Mouse (Mus musculus): ENCODE measurements at regions not wholly inside any gene's neighbourhood (a gene's known extent, or its start where the extent isn't known, plus 50 kb on each side); places are given as distances from the start of the nearest gene placed in this dataset.

- H3K27ac ChIP-seq (ENCODE audit: low read length): no peak overlapping the region
- H3K4me3 ChIP-seq (ENCODE audit: low read depth, low read length): no peak overlapping the region
- H3K9ac ChIP-seq (replicated peaks; ENCODE audit: low read depth, low read length): no peak overlapping the region
- H3K4me1 ChIP-seq (ENCODE audit: control insufficient read depth, insufficient read depth, low read length): peaks cover 5% of the 10 kb centered on the region; the same call in 1 of the 2 replicates
- H3K9me3 ChIP-seq (ENCODE audit: control insufficient read depth, low read depth, low read length): no peaks in the 10 kb centered on the region
- H3K4me2 ChIP-seq (replicated peaks; ENCODE audit: low read depth, low read length): no peak overlapping the region
- 54% methylated on average over 11 of the region's 11 CpGs for WGBS
- H3K36me3 ChIP-seq (ENCODE audit: control insufficient read depth, insufficient read depth, low read length): no peaks in the 10 kb centered on the region
- peaks cover 12% of the 10 kb centered on the region; the same call in 1 of the 2 replicates for H3K27me3 ChIP-seq (ENCODE audit: control insufficient read depth, insufficient read depth, low read length)
- no peak for ATAC-seq (ENCODE audit: insufficient number of reproducible peaks, insufficient read depth, low FRiP score, low read depth)
Observed at GRCm38 (mm10) chr14:118318524-118318923, 51.8 kb downstream of the Gm9376 start.

GRCm38 (mm10) chr14:118320101-118320500 is 53.3 kb downstream of the Gm9376 start:
- Histone ChIP-seq H3K4me2 (replicated peaks; ENCODE audit: low read depth, low read length) (no peak overlapping the region), H3K9me3 (ENCODE audit: control insufficient read depth, low read depth, low read length) (no peaks in the 10 kb centered on the region), H3K27me3 (ENCODE audit: control insufficient read depth, insufficient read depth, low read length) (peaks cover 13% of the 10 kb centered on the region; the same call in 1 of the 2 replicates), H3K9ac (replicated peaks; ENCODE audit: low read depth, low read length) (no peak overlapping the region), H3K36me3 (ENCODE audit: control insufficient read depth, insufficient read depth, low read length) (no peaks in the 10 kb centered on the region), H3K4me1 (ENCODE audit: control insufficient read depth, insufficient read depth, low read length) (peaks cover 5% of the 10 kb centered on the region; the same call in 1 of the 2 replicates), H3K4me3 (ENCODE audit: low read depth, low read length) (no peak overlapping the region), H3K27ac (ENCODE audit: low read length) (no peak overlapping the region)
- 83% methylated on average over 4 of the region's 4 CpGs for WGBS
- no peak for ATAC-seq (ENCODE audit: insufficient number of reproducible peaks, insufficient read depth, low FRiP score, low read depth)

- peaks cover 5% of the 10 kb centered on the region; the same call in 1 of the 2 replicates for H3K4me1 ChIP-seq (ENCODE audit: control insufficient read depth, insufficient read depth, low read length)
- H3K27ac ChIP-seq (ENCODE audit: low read length): no peak overlapping the region
- H3K9ac ChIP-seq (replicated peaks; ENCODE audit: low read depth, low read length): no peak overlapping the region
- no peaks in the 10 kb centered on the region for H3K36me3 ChIP-seq (ENCODE audit: control insufficient read depth, insufficient read depth, low read length)
- no peak overlapping the region for H3K4me3 ChIP-seq (ENCODE audit: low read depth, low read length)
- H3K9me3 ChIP-seq (ENCODE audit: control insufficient read depth, low read depth, low read length): no peaks in the 10 kb centered on the region
- 76% methylated on average over 3 of the region's 3 CpGs for WGBS
- no peak overlapping the region for H3K4me2 ChIP-seq (replicated peaks; ENCODE audit: low read depth, low read length)
- ATAC-seq (ENCODE audit: insufficient number of reproducible peaks, insufficient read depth, low FRiP score, low read depth): no peak
- H3K27me3 ChIP-seq (ENCODE audit: control insufficient read depth, insufficient read depth, low read length): peaks cover 13% of the 10 kb centered on the region; the same call in 1 of the 2 replicates
Observed at GRCm38 (mm10) chr14:118321083-118321482, 54.3 kb downstream of the Gm9376 start.

- WGBS: 7% methylated on average over 25 of the region's 26 CpGs
- no peaks in the 10 kb centered on the region for H3K36me3 ChIP-seq (ENCODE audit: control insufficient read depth, insufficient read depth, low read length)
- peak overlapping the region; percentile 24 for H3K4me3 ChIP-seq (ENCODE audit: low read depth, low read length)
- peaks cover 5% of the 10 kb centered on the region; the same call in 1 of the 2 replicates for H3K4me1 ChIP-seq (ENCODE audit: control insufficient read depth, insufficient read depth, low read length)
- ATAC-seq (ENCODE audit: insufficient number of reproducible peaks, insufficient read depth, low FRiP score, low read depth): no peak
- H3K27me3 ChIP-seq (ENCODE audit: control insufficient read depth, insufficient read depth, low read length): peaks cover 13% of the 10 kb centered on the region; the same call in 1 of the 2 replicates
- no peak overlapping the region for H3K27ac ChIP-seq (ENCODE audit: low read length)
- no peaks in the 10 kb centered on the region for H3K9me3 ChIP-seq (ENCODE audit: control insufficient read depth, low read depth, low read length)
- H3K4me2 ChIP-seq (replicated peaks; ENCODE audit: low read depth, low read length): peak overlapping the region; percentile 44
- H3K9ac ChIP-seq (replicated peaks; ENCODE audit: low read depth, low read length): no peak overlapping the region
Observed at GRCm38 (mm10) chr14:118322003-118322821, 55.5 kb downstream of the Gm9376 start.

- H3K4me2 ChIP-seq (replicated peaks; ENCODE audit: low read depth, low read length): peak overlapping the region; percentile 44
- WGBS: 9% methylated on average over 11 of the region's 11 CpGs
- no peaks in the 10 kb centered on the region for H3K36me3 ChIP-seq (ENCODE audit: control insufficient read depth, insufficient read depth, low read length)
- no peak overlapping the region for H3K27ac ChIP-seq (ENCODE audit: low read length)
- no peaks in the 10 kb centered on the region for H3K9me3 ChIP-seq (ENCODE audit: control insufficient read depth, low read depth, low read length)
- peak overlapping the region; percentile 24; the same call in 1 of the 2 replicates for H3K4me3 ChIP-seq (ENCODE audit: low read depth, low read length)
- no peak overlapping the region for H3K9ac ChIP-seq (replicated peaks; ENCODE audit: low read depth, low read length)
- peaks cover 5% of the 10 kb centered on the region; the same call in 1 of the 2 replicates for H3K4me1 ChIP-seq (ENCODE audit: control insufficient read depth, insufficient read depth, low read length)
- peaks cover 13% of the 10 kb centered on the region; the same call in 1 of the 2 replicates for H3K27me3 ChIP-seq (ENCODE audit: control insufficient read depth, insufficient read depth, low read length)
- ATAC-seq (ENCODE audit: insufficient number of reproducible peaks, insufficient read depth, low FRiP score, low read depth): no peak
Observed at GRCm38 (mm10) chr14:118322865-118323264, 56.1 kb downstream of the Gm9376 start.

- WGBS: 64% methylated on average over 3 of the region's 3 CpGs
- no peaks in the 10 kb centered on the region for H3K27me3 ChIP-seq (ENCODE audit: control insufficient read depth, insufficient read depth, low read length)
- no peaks in the 10 kb centered on the region for H3K4me1 ChIP-seq (ENCODE audit: control insufficient read depth, insufficient read depth, low read length)
- no peak overlapping the region for H3K4me2 ChIP-seq (replicated peaks; ENCODE audit: low read depth, low read length)
- no peaks in the 10 kb centered on the region for H3K9me3 ChIP-seq (ENCODE audit: control insufficient read depth, low read depth, low read length)
- H3K9ac ChIP-seq (replicated peaks; ENCODE audit: low read depth, low read length): no peak overlapping the region
- no peak overlapping the region for H3K4me3 ChIP-seq (ENCODE audit: low read depth, low read length)
- ATAC-seq (ENCODE audit: insufficient number of reproducible peaks, insufficient read depth, low FRiP score, low read depth): no peak
- H3K36me3 ChIP-seq (ENCODE audit: control insufficient read depth, insufficient read depth, low read length): no peaks in the 10 kb centered on the region
- no peak overlapping the region for H3K27ac ChIP-seq (ENCODE audit: low read length)
Observed at GRCm38 (mm10) chr14:118338071-118338470, 71.3 kb downstream of the Gm9376 start.

- no peak for ATAC-seq (ENCODE audit: insufficient number of reproducible peaks, insufficient read depth, low FRiP score, low read depth)
- Histone ChIP-seq H3K27ac (ENCODE audit: low read length) (no peak overlapping the region), H3K4me2 (replicated peaks; ENCODE audit: low read depth, low read length) (no peak overlapping the region), H3K36me3 (ENCODE audit: control insufficient read depth, insufficient read depth, low read length) (no peaks in the 10 kb centered on the region), H3K4me3 (ENCODE audit: low read depth, low read length) (no peak overlapping the region), H3K9me3 (ENCODE audit: control insufficient read depth, low read depth, low read length) (no peaks in the 10 kb centered on the region), H3K4me1 (ENCODE audit: control insufficient read depth, insufficient read depth, low read length) (no peaks in the 10 kb centered on the region), H3K27me3 (ENCODE audit: control insufficient read depth, insufficient read depth, low read length) (no peaks in the 10 kb centered on the region), H3K9ac (replicated peaks; ENCODE audit: low read depth, low read length) (no peak overlapping the region)
- WGBS: 41% methylated on average over 11 of the region's 11 CpGs
Observed at GRCm38 (mm10) chr14:118362931-118363330, 96.2 kb downstream of the Gm9376 start.

GRCm38 (mm10) chr14:118363391-118363821 is 96.6 kb downstream of the Gm9376 start:
- no peak overlapping the region for H3K4me3 ChIP-seq (ENCODE audit: low read depth, low read length)
- H3K9me3 ChIP-seq (ENCODE audit: control insufficient read depth, low read depth, low read length): no peaks in the 10 kb centered on the region
- H3K4me1 ChIP-seq (ENCODE audit: control insufficient read depth, insufficient read depth, low read length): no peaks in the 10 kb centered on the region
- no peak overlapping the region for H3K27ac ChIP-seq (ENCODE audit: low read length)
- no peaks in the 10 kb centered on the region for H3K36me3 ChIP-seq (ENCODE audit: control insufficient read depth, insufficient read depth, low read length)
- no peaks in the 10 kb centered on the region for H3K27me3 ChIP-seq (ENCODE audit: control insufficient read depth, insufficient read depth, low read length)
- no peak overlapping the region for H3K4me2 ChIP-seq (replicated peaks; ENCODE audit: low read depth, low read length)
- 77% methylated on average over 21 of the region's 21 CpGs for WGBS
- H3K9ac ChIP-seq (replicated peaks; ENCODE audit: low read depth, low read length): no peak overlapping the region
- no peak for ATAC-seq (ENCODE audit: insufficient number of reproducible peaks, insufficient read depth, low FRiP score, low read depth)
